Mouse (Mus musculus): ENCODE data around the gene Btbd7.

The Btbd7 gene

DNA sequence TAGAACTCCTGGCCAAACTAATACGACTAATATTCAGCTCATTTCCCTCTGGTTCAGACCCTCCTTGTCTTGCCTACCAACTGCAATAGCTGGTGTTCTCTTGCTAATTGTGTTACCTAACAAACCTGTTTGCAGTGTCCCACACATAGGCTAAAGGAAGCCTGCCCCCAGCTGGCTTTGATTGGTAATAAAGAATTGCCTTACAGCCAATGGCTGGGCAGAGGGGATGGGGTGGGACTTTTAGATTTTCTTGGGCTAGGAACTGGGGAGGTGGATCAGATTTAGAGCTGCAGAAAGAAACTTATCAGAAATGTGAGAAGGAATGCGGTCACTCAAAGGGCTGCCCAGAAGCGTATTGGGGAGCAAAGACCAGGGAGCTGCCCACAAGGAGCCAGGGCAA, 98.8 kb downstream of the Btbd7 start:
- peak; percentile 22 for DNase-seq

DNA sequence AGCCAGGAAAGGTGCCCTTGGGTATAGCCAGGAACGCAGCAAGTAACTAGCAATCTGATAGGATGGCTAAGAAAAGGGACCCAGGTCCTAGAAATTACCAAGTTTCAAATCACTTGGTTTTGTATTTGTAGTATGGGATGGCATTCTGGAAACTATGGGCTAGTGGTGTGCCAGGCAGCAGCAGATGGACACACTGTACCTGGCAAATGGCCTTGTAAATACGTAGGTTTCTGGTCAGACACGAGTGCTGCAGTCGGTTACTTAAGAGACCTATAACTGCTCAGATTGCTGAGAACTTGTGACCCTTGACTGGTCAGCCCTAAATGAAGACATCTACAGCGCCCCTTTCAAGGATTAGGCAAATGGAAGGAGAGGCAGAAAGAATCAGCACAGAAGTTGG, 100.1 kb downstream of the Btbd7 start:
- DNase-seq: no peak

DNA sequence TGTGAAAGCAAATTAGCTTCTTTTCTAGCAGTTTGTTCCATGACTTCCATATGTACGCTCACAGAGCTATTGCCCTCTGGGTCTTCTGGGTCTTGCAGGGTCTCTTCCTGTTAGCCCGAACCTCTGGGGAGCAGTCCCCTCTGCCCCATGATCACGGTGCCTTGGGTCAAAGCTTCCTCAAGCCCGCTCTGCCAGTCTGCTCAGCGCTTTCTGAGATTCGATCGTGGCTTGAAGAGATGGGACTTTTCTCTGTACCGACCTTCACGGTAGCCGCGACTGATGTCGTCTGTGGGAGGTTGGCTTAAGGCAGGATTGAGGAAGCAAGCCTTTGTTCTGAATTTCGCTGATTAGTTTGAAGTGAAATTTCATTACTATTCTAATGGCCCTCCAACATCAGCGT, 102.2 kb downstream of the Btbd7 start:
- DNase-seq: no peak

DNA sequence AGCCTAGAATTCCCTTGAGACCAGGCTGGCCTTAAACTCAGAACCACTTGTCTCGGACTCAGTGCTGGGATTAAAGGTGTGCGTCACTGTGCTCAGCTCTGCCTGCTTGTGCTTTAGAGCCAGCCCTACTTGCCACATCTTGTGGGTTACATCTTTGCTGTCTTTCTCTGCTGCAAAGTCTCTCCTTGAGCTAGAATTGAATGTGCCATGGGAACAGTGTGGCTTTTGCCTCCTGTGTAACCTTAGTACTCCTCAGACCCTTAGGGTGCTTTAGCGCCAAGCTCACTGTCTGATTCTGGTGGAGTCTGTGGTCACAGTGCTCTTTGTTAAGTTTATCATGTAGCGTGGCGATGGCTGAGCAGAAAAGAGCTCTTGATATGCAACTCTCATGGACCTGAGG, 105.6 kb downstream of the Btbd7 start:
- DNase-seq: no peak

DNA sequence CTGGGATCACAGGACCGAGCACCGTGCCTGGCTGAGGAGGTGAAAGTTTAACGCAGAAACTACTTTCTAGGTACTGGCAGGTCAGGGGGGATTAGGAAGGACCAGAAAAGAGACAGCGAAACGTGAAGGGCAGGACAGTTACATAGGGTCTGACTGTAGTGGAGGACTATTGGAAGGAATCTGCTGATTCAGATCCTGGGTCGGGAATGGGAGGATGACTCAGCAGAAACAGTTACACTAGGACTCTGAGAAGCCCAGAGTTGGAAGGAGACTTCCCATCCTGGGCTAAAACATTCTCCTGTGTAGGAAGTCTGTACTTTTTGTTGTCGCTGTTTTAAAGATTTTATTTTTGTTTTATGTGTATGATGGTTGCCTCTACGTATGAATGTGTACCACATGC, 106.7 kb downstream of the Btbd7 start:
- no peak for DNase-seq

DNA sequence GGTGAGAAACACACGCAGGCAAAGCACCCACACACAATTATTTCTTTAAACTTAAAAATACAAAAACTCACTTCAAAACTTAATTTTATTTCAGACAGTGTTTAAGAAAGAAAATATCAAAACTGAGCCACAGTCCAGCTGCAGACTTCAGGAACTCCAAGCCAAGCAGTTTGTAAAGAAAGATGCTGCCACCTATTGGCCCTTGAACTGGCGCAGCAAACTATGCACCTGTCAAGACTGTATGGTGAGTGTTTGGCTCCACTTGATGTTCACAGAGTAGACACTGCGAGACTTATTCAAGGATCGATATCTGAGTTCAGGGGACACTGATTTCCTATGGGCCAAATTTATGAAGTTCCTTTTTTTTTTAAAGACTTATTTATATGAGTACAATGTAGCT, 109.3 kb downstream of the Btbd7 start:
- no peak for DNase-seq

DNA sequence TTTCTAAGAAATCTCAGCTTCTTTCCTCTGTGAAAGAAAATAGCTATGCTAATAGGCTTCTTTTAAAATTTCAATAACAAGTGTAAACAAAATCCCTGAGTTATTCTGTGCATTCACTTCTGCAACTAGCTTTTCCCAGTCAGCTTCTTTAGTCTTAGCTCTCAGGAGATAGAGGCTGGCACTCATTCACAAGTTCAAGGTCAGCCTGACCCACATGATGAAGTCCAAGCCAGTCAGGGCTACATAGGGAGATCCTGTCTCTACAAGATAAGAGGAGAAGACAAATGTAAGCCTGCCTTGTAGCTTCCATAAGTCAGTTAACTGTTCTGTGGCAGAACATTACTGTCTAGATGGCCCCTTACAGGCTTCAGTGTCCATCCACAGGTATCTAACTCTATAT, 114.6 kb downstream of the Btbd7 start:
- DNase-seq: no peak

DNA sequence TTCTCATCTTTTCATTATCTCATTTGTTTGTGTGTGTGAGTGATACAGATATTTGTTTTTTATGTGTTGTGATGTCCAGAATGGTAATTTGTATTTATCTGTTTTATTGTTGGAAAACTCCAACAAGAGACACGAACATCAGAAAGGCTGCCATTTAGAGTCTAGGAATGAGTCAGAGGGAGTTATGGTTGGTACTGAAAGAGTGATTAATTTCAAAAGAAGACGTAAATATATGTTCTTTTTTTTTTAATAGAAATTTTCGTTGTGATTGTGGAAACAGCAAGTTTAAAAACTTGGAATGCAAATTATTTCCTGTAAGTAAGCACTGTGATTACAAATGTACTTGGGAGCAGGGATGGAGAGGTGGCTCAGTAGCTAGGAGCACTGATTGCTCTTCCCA, 116.6 kb downstream of the Btbd7 start:
- DNase-seq: no peak

GRCm38 (mm10) chr12:102758936-102759335, 119.3 kb downstream of the Btbd7 start:
- no peak for DNase-seq

DNA sequence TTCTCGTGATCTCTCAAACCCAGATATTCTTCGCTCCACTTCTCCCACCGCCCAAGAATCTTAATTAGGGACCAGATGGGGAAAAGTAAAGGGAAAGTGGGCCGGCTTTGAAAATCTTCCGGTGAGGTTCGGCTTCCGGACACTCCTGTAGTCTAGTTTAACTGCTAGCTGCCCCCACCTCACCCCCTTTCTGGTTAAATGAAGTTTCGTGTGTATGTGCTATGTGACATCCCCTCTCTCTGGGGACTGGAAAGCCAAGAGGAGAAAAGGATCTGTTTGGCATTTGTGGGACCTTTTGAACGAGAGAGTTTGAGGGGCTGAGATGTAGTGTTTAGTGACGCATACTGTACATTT, 119.9 kb downstream of the Btbd7 start, which contains the start of gene Gm20604:
TSS of gene Gm20604 (minus strand) at position 270 of the 354 bp plus-strand sequence.
- DNase-seq: no peak

- peak; percentile 99 for DNase-seq
Measured at GRCm38 (mm10) chr12:102757689-102758402, 120.4 kb downstream of the Btbd7 start, which contains the start of the genes Gm28051, Gon7 and Ubr7. Gene Gm28051, minus strand, starts transcription at chr12:102757765. Gene Gon7, minus strand, starts transcription at chr12:102757803. Gene Ubr7, plus strand, starts transcription at chr12:102757967.

DNA sequence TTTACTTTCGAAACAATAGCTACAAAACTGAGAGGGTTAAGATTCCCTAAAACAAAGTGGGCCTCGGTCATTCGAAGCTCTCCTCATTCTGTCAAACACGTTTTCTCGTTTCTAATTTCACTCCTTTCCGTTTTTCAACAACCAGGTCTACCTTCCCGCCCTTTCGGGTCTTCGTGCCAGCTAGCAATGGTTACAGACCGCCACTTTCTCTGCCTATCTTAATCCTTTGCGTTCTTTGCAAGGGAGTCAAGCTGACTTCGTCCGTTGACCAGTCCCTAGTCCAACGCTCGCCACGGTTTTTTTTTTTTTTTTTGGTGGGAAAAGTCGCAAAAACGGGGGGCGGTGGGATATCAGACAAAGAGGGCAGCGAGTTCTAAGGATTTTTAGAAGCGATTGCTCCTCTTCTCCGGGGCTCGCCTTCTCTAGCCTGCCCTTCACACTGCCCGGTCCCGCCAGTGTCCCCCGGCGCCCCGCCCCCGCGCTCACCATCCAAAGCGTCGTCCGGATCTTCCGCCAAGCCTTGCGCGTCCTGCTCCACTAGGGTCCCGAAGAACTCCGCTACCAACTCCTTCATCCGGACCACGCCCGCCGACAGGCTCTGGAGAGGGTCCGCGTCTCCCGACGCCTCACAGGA, 121.1 kb downstream of the Btbd7 start:
- no peak for DNase-seq

- peak; percentile 42 for DNase-seq
Measured at GRCm38 (mm10) chr12:102756304-102756703, 122.0 kb downstream of the Btbd7 start.

DNA sequence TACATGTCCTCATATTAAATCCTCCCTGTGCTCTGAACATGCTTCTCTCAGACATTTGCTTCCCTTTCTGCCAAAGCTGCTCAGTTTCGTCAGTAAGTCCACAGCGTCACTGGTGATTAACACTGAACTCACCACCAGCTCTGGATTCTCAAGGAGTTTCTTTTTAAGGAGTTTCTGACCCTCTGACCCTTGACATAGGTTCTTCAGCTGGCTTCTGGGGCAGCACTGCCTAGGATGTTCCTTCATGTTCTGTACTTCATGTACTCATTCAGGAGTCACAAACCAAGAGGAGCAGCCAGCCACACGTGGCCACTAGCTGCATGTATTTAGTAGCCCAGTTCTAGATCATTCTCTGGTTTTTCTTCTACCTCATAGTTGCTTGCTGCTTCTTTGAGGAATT, 130.0 kb downstream of the Btbd7 start:
- DNase-seq: no peak

GRCm38 (mm10) chr12:102744839-102745238, 133.4 kb downstream of the Btbd7 start:
- DNase-seq: peak; percentile 21

DNA sequence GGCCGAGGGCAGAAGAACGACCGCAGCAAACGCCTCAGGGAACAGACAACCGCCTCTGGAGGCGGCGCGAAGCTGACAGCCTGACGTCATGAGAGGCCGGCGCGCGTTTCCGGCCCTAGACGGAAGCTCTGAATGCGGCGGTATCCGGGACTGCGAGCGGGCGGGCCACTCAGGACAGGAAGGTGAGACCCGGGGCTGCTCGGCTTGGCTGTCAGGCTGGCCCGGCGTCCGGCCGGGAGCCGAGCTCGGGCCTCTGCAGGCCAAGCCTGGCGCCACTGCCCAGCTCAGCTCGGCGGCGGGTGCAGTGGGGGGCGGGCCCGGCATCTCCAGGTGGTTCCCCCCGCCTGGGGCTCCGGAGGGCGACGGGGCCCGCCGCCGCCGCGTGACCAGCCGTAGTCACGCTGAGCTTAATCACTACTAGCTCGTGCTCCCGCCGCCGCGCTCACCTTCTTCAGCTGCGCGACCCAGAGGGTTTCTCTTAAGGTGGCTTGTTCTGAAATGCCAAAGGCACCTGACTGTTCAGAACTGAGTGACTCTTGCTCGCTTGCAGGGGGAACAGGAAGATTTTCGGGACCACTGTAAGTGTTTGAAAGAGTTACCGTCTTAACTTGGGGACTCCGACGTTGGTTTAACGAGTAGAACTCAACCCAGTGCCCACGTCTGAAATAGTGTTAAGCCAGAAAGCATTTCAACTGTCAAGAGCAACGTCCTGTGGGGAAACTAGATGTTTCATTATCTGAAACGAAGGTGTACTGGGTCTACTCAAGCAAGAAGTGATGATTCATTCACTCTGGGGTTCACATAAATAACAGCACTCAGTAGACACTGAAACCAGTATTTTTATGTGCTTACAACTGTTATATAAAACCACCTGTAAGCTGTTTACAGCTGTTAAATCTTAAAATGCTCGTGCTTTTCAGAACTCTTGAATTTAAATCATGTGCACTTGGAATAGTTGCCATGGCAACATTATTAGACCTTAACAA, 134.4 kb downstream of the Btbd7 start, which contains the start of the genes Moap1 and Tmem251:
TSS of gene Moap1 (minus strand) at position 73 of the 986 bp plus-strand sequence.
TSS of gene Tmem251 (plus strand) at position 174 of the 986 bp plus-strand sequence.
- peak; percentile 94 for DNase-seq

DNA sequence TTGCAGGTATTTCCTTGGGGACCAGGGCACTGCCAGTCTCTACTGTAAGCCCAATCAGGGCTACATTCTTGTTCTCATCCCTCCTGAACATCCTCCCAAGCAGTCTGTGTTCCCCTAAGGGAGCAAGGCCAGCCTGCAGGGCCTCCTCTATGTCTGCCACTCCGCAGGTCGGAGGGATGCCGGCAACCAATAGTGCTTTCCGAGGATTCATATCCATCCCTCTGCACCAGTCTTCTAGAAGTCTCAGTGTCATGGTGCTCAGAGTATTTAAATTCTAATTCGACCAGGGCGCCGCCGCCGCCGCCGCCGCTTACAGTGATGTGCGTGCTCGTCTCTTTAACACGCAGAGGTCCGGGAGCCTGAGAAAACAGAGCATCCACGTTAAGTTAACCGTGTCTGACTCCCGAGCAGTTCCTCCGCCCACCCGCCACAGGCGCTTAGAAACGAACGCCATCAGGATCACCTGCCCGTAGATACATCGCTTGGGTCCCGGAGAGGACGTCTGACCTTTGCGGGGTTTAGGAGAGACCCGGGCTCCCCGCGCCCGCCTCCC, 135.2 kb downstream of the Btbd7 start:
- no peak for DNase-seq

GRCm38 (mm10) chr12:102742056-102742455, 136.2 kb downstream of the Btbd7 start:
- DNase-seq: no peak

DNA sequence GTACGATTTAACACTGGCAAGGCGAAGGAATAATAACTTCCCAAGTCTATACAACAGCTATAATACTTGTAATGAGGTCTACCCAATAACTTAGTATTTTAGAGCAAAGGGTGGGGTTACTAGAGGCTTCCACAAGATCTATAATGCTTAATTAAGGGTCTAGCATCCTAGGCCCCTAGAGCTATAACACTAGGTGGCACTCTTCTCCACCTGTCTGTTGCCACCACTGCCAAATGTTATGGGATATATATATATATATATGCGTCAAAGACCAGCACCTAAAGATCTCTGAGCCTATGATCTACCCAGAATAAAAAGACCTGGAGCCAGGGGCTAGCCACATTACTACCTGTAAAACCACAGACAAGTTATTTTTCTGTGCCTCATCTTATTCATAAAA, 138.0 kb downstream of the Btbd7 start:
- DNase-seq: peak; percentile 48

- no peak for DNase-seq
Measured at GRCm38 (mm10) chr12:102739096-102739495, 139.2 kb downstream of the Btbd7 start.

DNA sequence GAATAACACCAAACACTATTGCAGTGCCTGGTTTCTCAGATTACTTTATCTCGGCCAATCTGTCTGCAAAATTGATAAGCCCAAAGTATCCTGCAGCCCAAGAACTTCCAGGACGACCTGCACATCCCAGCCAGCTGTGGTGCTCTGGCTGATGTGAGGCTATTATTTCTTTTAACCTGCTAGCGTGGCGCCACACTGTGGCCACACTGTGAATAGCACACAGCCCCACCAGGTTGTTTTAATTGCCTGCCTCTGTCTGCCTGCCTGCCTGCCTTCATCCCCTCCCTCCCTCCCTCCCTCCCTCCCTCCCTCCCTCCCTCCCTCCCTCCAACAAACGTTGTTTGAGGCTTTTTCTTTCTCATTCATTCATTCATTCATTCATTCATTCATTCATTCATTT, 144.9 kb downstream of the Btbd7 start:
- peak; percentile 67 for DNase-seq

- DNase-seq: peak; percentile 49
Measured at GRCm38 (mm10) chr12:102730798-102731619, 147.3 kb downstream of the Btbd7 start.

Data from retina, postnatal 1 day (tissue).